16 mouse cellular contexts compared by ENCODE assay signal in the genomic region with DNA sequence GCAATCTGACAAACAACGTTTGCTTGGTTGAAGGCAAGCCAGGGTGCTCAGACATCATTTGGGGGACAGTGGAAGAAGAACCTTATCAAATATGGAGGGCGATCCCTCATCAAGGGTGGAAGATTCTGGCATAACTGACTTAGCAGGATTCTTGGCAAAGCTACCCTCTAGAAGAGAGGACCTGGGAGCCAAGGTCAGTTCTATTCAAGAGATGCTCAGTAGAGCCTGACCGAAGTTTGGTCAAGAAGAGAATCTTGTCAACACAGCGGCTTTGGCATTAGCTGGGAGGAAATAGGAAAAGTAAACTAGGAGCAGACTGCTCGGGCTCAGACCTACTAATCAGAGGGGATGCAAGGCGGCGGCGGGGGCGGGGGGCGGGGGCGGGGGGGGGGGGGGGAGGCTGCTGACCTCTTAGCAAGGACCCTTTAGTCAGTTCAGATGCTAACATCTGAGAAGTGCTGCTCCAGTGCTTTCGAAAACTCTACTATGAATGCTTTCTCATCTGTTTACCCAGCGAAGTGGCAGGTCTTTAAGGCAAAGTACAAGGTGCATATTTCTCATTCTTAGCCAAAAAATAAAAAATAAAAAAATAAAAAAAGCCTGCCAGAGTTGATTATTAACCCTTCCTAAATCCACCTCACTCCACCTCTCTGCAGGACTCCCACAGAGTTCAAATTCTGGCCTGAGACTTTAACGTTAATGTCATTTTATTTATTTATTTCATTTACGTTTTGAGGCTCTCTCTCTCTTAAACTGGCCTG. TPM values are rescaled to one million over a fixed set of nuclear protein-coding genes. Genes with fewer than 3 reads are reported as not detected.
A peak's percentile ranks its signal among the peaks of the same experiment; 100 is the strongest.
DNase-seq lines count a peak whose midpoint lies in the region; ATAC-seq and TF ChIP-seq lines count a peak whose summit lies in the region.
"Had no signal": no experiment of that assay in that cellular context is flagged by ENCODE, and none has a peak within 500 bp of the region (broad histone marks: within the 10 kb centered on the region; RNA-seq: fewer than 3 reads in every experiment).

No protein-coding gene starts in this region.

- H3K27ac ChIP-seq in cerebellum, adult 2 months (ENCODE audit: insufficient read depth, low read length) = no peak overlapping the region
- peak overlapping the region; percentile 96 for H3K27ac ChIP-seq in liver, postnatal 0 days (ENCODE audit: low read depth)
- H3K27ac ChIP-seq in kidney, postnatal 0 days = peak overlapping the region; percentile 98

- 82% methylated on average over 15 of the region's 15 CpGs for WGBS in cerebellum, adult 2 months
- 72% methylated on average over 11 of the region's 15 CpGs for WGBS in liver, postnatal 0 days (ENCODE audit: insufficient replicate concordance)
- 77% methylated on average over 14 of the region's 15 CpGs for WGBS in kidney, postnatal 0 days

- peak; percentile 19 for DNase-seq in cerebellum, adult 11-12 months
- no peak for DNase-seq in cerebellum, adult 2 months
- DNase-seq in liver, postnatal 0 days = no peak
- no peak for DNase-seq in liver
- no peak for DNase-seq in kidney, postnatal 0 days (ENCODE audit: low spot score)
- no peak for DNase-seq in urinary bladder, adult 2 months (ENCODE audit: low spot score)
- DNase-seq: adrenal gland, adult 8-10 months; heart, adult 18-20 months; heart, postnatal 14 days; layer of hippocampus, postnatal 36 days; spleen, adult 18-20 months had no signal

- no peak for ATAC-seq in liver, postnatal 0 days
- ATAC-seq in kidney, postnatal 0 days (replicated peaks; ENCODE audit: low FRiP score, low read depth) = peak; percentile 19; the same call in 1 of the 2 replicates
- ATAC-seq in frontal cortex, adult (ENCODE audit: low TSS enrichment) = no peak
- ATAC-seq: activated CD4-positive, CD25-positive, alpha-beta regulatory T cell, adult 4 months; intestine, postnatal 0 days had no signal

- TF ChIP-seq CTCF in cerebellum, adult 2 months (IDR thresholded peaks at IDR 0.05; ENCODE audit: borderline replicate concordance, insufficient read depth, low read depth, low read length) = no peak
- no peak for TF ChIP-seq CTCF in liver, postnatal 0 days (IDR thresholded peaks at IDR 0.05; ENCODE audit: low read depth)
- TF ChIP-seq CTCF in kidney, postnatal 0 days (IDR thresholded peaks at IDR 0.05; ENCODE audit: low read depth) = no peak

- H3K27me3 ChIP-seq in cerebellum, adult 2 months (ENCODE audit: control insufficient read depth, insufficient read depth, low read length) = no peaks in the 10 kb centered on the region
- H3K27me3 ChIP-seq in liver, postnatal 0 days (ENCODE audit: insufficient read depth, low read length) = no peaks in the 10 kb centered on the region
- no peaks in the 10 kb centered on the region for H3K27me3 ChIP-seq in kidney, postnatal 0 days (ENCODE audit: insufficient read depth, low read length)
- H3K27me3 ChIP-seq: forebrain, embryonic 13.5 days; heart, embryonic 13.5 days had no signal

- H3K4me2 ChIP-seq in liver, postnatal 0 days (ENCODE audit: low read depth, low read length) = peak overlapping the region; percentile 6; the same call in 1 of the 2 replicates
- H3K4me2 ChIP-seq in kidney, postnatal 0 days (ENCODE audit: low read length) = no peak overlapping the region

- no peaks in the 10 kb centered on the region for H3K9me3 ChIP-seq in liver, postnatal 0 days (ENCODE audit: low read length)
- H3K9me3 ChIP-seq in kidney, postnatal 0 days (replicated peaks; ENCODE audit: low read length) = no peaks in the 10 kb centered on the region
- H3K9me3 ChIP-seq: forebrain, embryonic 13.5 days; heart, embryonic 13.5 days had no signal

- no peaks in the 10 kb centered on the region for H3K4me1 ChIP-seq in cerebellum, adult 2 months (ENCODE audit: control insufficient read depth, insufficient read depth, low read length)
- peaks cover 27% of the 10 kb centered on the region for H3K4me1 ChIP-seq in liver, postnatal 0 days (ENCODE audit: insufficient read depth)
- H3K4me1 ChIP-seq in kidney, postnatal 0 days (replicated peaks; ENCODE audit: insufficient read depth, low read length) = peaks cover 23% of the 10 kb centered on the region; the same call in 1 of the 2 replicates

- no peak overlapping the region for H3K4me3 ChIP-seq in cerebellum, adult 2 months (replicated peaks; ENCODE audit: insufficient read depth, low read depth, low read length)
- H3K4me3 ChIP-seq in liver, postnatal 0 days (ENCODE audit: low read depth, low read length) = no peak overlapping the region
- H3K4me3 ChIP-seq in kidney, postnatal 0 days (replicated peaks; ENCODE audit: low read depth, low read length) = no peak overlapping the region

- H3K9ac ChIP-seq in liver, postnatal 0 days (replicated peaks) = no peak overlapping the region
- no peak overlapping the region for H3K9ac ChIP-seq in kidney, postnatal 0 days (ENCODE audit: low read depth, low read length)

- no peaks in the 10 kb centered on the region for H3K36me3 ChIP-seq in liver, postnatal 0 days (replicated peaks; ENCODE audit: insufficient read depth, low read length)
- 0 out of 2 replicates have a peak, but pooled peaks cover 6% of the 10 kb centered on the region for H3K36me3 ChIP-seq in kidney, postnatal 0 days (ENCODE audit: insufficient read depth, low read length)

- no peak for TF ChIP-seq EP300 in liver, postnatal 0 days (IDR thresholded peaks at IDR 0.05; ENCODE audit: low read depth)

- no peak for TF ChIP-seq POLR2A in cerebellum, adult 2 months (IDR thresholded peaks at IDR 0.05; ENCODE audit: borderline replicate concordance, insufficient read depth, low read length)

RNA-seq across cellular contexts. Expression of a gene that starts 1.3 kb away (rescaled TPM):
- 73.7 and 76.7 TPM in 2 replicates for polyA plus RNA-seq in cerebellum, adult 2 months (2012; rRNA removed)
- 14.2 and 15.6 TPM in 2 replicates for polyA plus RNA-seq in liver, postnatal 0 days (2015; fragmentation: Nextera tagmentation; extraction: Ambion mirVana)
- polyA plus RNA-seq in kidney, postnatal 0 days (2015; fragmentation: Nextera tagmentation; extraction: Ambion mirVana) = 42.0 and 48.5 TPM in 2 replicates
- polyA plus RNA-seq in urinary bladder, adult 2 months (2012; rRNA removed) = 56.6 and 61.2 TPM in 2 replicates

RNA-seq across cellular contexts. Expression of a gene that starts 37.9 kb away (rescaled TPM):
- 31.7 and 31.9 TPM in 2 replicates for polyA plus RNA-seq in cerebellum, adult 2 months (2012; rRNA removed)
- polyA plus RNA-seq in liver, postnatal 0 days (2015; fragmentation: Nextera tagmentation; extraction: Ambion mirVana) = 2.2 and 2.4 TPM in 2 replicates
- 5.7 and 6.5 TPM in 2 replicates for polyA plus RNA-seq in kidney, postnatal 0 days (2015; fragmentation: Nextera tagmentation; extraction: Ambion mirVana)
- 18.5 and 24.3 TPM in 2 replicates for polyA plus RNA-seq in urinary bladder, adult 2 months (2012; rRNA removed)
